Mouse (Mus musculus) monocyte, adult 5-6 weeks (primary cell): ENCODE data around the gene Tmem86b. TPM values are rescaled to one million over a fixed set of nuclear protein-coding genes. Genes with fewer than 3 reads are reported as not detected.

ENCODE experiments used
- ATAC-seq: fragments of 153-309, 156-312 bp; replicated peaks from 2 replicates; pipeline ENCODE4 v1.8.0; 2017; ENCODE audit warnings: mild to moderate bottlenecking; ENCODE audit not compliant: low TSS enrichment, insufficient number of reproducible peaks, severe bottlenecking, poor library complexity, low FRiP score
- total RNA-seq: library from RNA; stranded (forward); fragments of 200-1000, 200-491, 200-594 nt; gene quantifications from 3 replicates; pipeline ENCODE4 v1.2.3, GENCODE M21; 2017

The Tmem86b gene
- 18.1 to 27.9 TPM (median 21.7 TPM) in 3 replicates for total RNA-seq

GRCm38 (mm10) chr7:4631031-4631430, at the start of gene Tmem86b:
Tmem86b (minus strand) TSS chr7:4631422.
- no peak for ATAC-seq

- ATAC-seq: no peak
These were observed 44.0 kb upstream of the Tmem86b start for GRCm38 (mm10) chr7:4675200-4675599.

- ATAC-seq: no peak
These were observed 43.0 kb upstream of the Tmem86b start for GRCm38 (mm10) chr7:4674114-4674731.

GRCm38 (mm10) chr7:4671956-4672355, 40.7 kb upstream of the Tmem86b start:
- ATAC-seq: no peak

GRCm38 (mm10) chr7:4670655-4671255, 39.5 kb upstream of the Tmem86b start:
- ATAC-seq: no peak

GRCm38 (mm10) chr7:4669156-4669555, 37.9 kb upstream of the Tmem86b start:
- no peak for ATAC-seq

GRCm38 (mm10) chr7:4668506-4668905, 37.3 kb upstream of the Tmem86b start:
- no peak for ATAC-seq

GRCm38 (mm10) chr7:4666871-4667270, 35.6 kb upstream of the Tmem86b start:
- no peak for ATAC-seq

- ATAC-seq: no peak
These were observed 32.5 kb upstream of the Tmem86b start for GRCm38 (mm10) chr7:4663742-4664141.

- no peak for ATAC-seq
These were observed 32.0 kb upstream of the Tmem86b start for GRCm38 (mm10) chr7:4663179-4663578.

- no peak for ATAC-seq
These were observed 28.8 kb upstream of the Tmem86b start for GRCm38 (mm10) chr7:4659911-4660443.

GRCm38 (mm10) chr7:4658912-4659551, 27.8 kb upstream of the Tmem86b start, which contains the start of gene Ppp6r1:
Ppp6r1 (minus strand) TSS chr7:4659019.
- peak; percentile 84 for ATAC-seq

GRCm38 (mm10) chr7:4658128-4658907, 27.1 kb upstream of the Tmem86b start:
- no peak for ATAC-seq

GRCm38 (mm10) chr7:4657521-4658127, 26.4 kb upstream of the Tmem86b start:
- no peak for ATAC-seq

GRCm38 (mm10) chr7:4656818-4657217, 25.6 kb upstream of the Tmem86b start:
- ATAC-seq: no peak

- no peak for ATAC-seq
These were observed 24.7 kb upstream of the Tmem86b start for GRCm38 (mm10) chr7:4655916-4656315.

- no peak for ATAC-seq
These were observed 24.2 kb upstream of the Tmem86b start for GRCm38 (mm10) chr7:4655393-4655792.

GRCm38 (mm10) chr7:4654221-4654620, 23.0 kb upstream of the Tmem86b start:
- no peak for ATAC-seq

- ATAC-seq: peak; percentile 79
These were observed 22.6 kb upstream of the Tmem86b start for GRCm38 (mm10) chr7:4653780-4654179.
